Mouse (Mus musculus): Measurements from ENCODE around the gene Acap2. TPM values are rescaled to one million over a fixed set of nuclear protein-coding genes. Genes with fewer than 3 reads are reported as not detected.
A peak's percentile ranks its signal among the peaks of the same experiment; 100 is the strongest.

The Acap2 gene
- total and polyA plus RNA-seq, 2 experiments, result 4.4 to 12.7 TPM

- no peak overlapping the region for H3K9ac ChIP-seq (ENCODE audit: low read depth, low read length)
- no peaks in the 10 kb centered on the region for H3K79me2 ChIP-seq (ENCODE audit: control insufficient read depth, insufficient read depth, low read length)
- H3K4me1 ChIP-seq (ENCODE audit: control insufficient read depth, insufficient read depth, low read length), result no peaks in the 10 kb centered on the region
- peaks cover 18% of the 10 kb centered on the region; the same call in 1 of the 2 replicates for H3K36me3 ChIP-seq (ENCODE audit: control insufficient read depth, insufficient read depth, low read length)
- WGBS, result 93% methylated on average over 6 of the region's 6 CpGs
- DNase-seq (ENCODE audit: extremely low read depth, low read depth, low spot score), result no peak
- TF ChIP-seq POLR2A (IDR thresholded peaks at IDR 0.05; ENCODE audit: extremely low read depth, insufficient read depth, low read length) (no peak), CTCF (IDR thresholded peaks at IDR 0.05; ENCODE audit: low read depth, low read length) (no peak)
- H3K4me3 ChIP-seq (ENCODE audit: insufficient read depth, low read depth, low read length), result no peak overlapping the region
- no peak overlapping the region for H3K27ac ChIP-seq (replicated peaks; ENCODE audit: insufficient read depth, low read depth, low read length)
- no peaks in the 10 kb centered on the region for H3K27me3 ChIP-seq (ENCODE audit: control insufficient read depth, insufficient read depth, low read length)
Measured at GRCm38 (mm10) chr16:31094036-31094435, 107.0 kb downstream of the Acap2 start.

- TF ChIP-seq POLR2A (IDR thresholded peaks at IDR 0.05; ENCODE audit: extremely low read depth, insufficient read depth, low read length) (no peak), CTCF (IDR thresholded peaks at IDR 0.05; ENCODE audit: low read depth, low read length) (no peak)
- no peaks in the 10 kb centered on the region for H3K79me2 ChIP-seq (ENCODE audit: control insufficient read depth, insufficient read depth, low read length)
- H3K9ac ChIP-seq (ENCODE audit: low read depth, low read length), result no peak overlapping the region
- WGBS, result 95% methylated on average over 9 of the region's 9 CpGs
- H3K4me3 ChIP-seq (ENCODE audit: insufficient read depth, low read depth, low read length), result no peak overlapping the region
- H3K27ac ChIP-seq (replicated peaks; ENCODE audit: insufficient read depth, low read depth, low read length), result no peak overlapping the region
- no peaks in the 10 kb centered on the region for H3K27me3 ChIP-seq (ENCODE audit: control insufficient read depth, insufficient read depth, low read length)
- H3K36me3 ChIP-seq (ENCODE audit: control insufficient read depth, insufficient read depth, low read length), result peaks cover 17% of the 10 kb centered on the region; the same call in 1 of the 2 replicates
- H3K4me1 ChIP-seq (ENCODE audit: control insufficient read depth, insufficient read depth, low read length), result no peaks in the 10 kb centered on the region
- no peak for DNase-seq (ENCODE audit: extremely low read depth, low read depth, low spot score)
Measured at GRCm38 (mm10) chr16:31093186-31093585, 107.9 kb downstream of the Acap2 start.

- Histone ChIP-seq H3K4me3 (ENCODE audit: insufficient read depth, low read depth, low read length) (no peak overlapping the region), H3K79me2 (ENCODE audit: control insufficient read depth, insufficient read depth, low read length) (peaks cover 3% of the 10 kb centered on the region; the same call in 1 of the 2 replicates), H3K27ac (replicated peaks; ENCODE audit: insufficient read depth, low read depth, low read length) (no peak overlapping the region), H3K36me3 (ENCODE audit: control insufficient read depth, insufficient read depth, low read length) (no peaks in the 10 kb centered on the region), H3K27me3 (ENCODE audit: control insufficient read depth, insufficient read depth, low read length) (no peaks in the 10 kb centered on the region), H3K4me1 (ENCODE audit: control insufficient read depth, insufficient read depth, low read length) (peaks cover 3% of the 10 kb centered on the region; the same call in 1 of the 2 replicates), H3K9ac (ENCODE audit: low read depth, low read length) (no peak overlapping the region)
- DNase-seq (ENCODE audit: extremely low read depth, low read depth, low spot score), result no peak
- no peak for TF ChIP-seq CTCF (IDR thresholded peaks at IDR 0.05; ENCODE audit: low read depth, low read length)
- TF ChIP-seq POLR2A (IDR thresholded peaks at IDR 0.05; ENCODE audit: extremely low read depth, insufficient read depth, low read length), result no peak
- 85% methylated on average over 6 of the region's 6 CpGs for WGBS
Measured at GRCm38 (mm10) chr16:31081891-31082290, 119.2 kb downstream of the Acap2 start.

GRCm38 (mm10) chr16:31081125-31081664, 119.8 kb downstream of the Acap2 start, which contains the start of gene Xxylt1:
Xxylt1 (minus strand) TSS chr16:31081432.
- Histone ChIP-seq H3K79me2 (ENCODE audit: control insufficient read depth, insufficient read depth, low read length) (peaks cover 3% of the 10 kb centered on the region; the same call in 1 of the 2 replicates), H3K36me3 (ENCODE audit: control insufficient read depth, insufficient read depth, low read length) (no peaks in the 10 kb centered on the region), H3K4me3 (ENCODE audit: insufficient read depth, low read depth, low read length) (peak within 1 kb of the TSS; percentile 79), H3K27me3 (ENCODE audit: control insufficient read depth, insufficient read depth, low read length) (no peaks in the 10 kb centered on the region), H3K4me1 (ENCODE audit: control insufficient read depth, insufficient read depth, low read length) (peaks cover 3% of the 10 kb centered on the region; the same call in 1 of the 2 replicates), H3K9ac (ENCODE audit: low read depth, low read length) (peak within 1 kb of the TSS; percentile 85), H3K27ac (replicated peaks; ENCODE audit: insufficient read depth, low read depth, low read length) (peak within 1 kb of the TSS; percentile 54)
- peak; percentile 80 for DNase-seq (ENCODE audit: extremely low read depth, low read depth, low spot score)
- peak; percentile 57; the same call in 1 of the 2 replicates for TF ChIP-seq POLR2A (IDR thresholded peaks at IDR 0.05; ENCODE audit: extremely low read depth, insufficient read depth, low read length)
- peak; percentile 59 for TF ChIP-seq CTCF (IDR thresholded peaks at IDR 0.05; ENCODE audit: low read depth, low read length)
- WGBS, result 1% methylated on average over 54 of the region's 54 CpGs

DNA sequence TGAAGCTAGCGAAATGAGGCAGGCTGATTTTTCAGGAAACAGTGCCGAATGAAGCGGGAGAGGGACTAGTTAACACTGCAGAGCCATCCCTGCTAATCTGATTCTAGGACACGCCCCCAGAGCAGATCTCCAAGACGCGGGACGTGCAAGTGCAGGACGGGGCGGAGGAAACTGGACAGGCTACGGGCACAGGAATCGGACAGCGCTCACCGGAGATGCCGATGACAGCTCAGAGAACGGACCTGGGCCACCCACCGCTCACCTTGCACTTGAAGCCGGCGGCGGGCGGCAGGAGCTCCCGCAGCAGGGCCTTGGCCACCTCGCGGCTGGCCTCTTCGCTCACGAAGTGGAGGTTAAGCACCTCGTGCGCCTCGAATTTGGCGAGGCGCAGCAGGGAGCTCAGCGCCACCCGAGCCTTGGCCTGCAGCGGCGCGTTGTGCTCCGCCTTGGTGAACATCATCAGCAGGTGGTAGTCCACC, 120.4 kb downstream of the Acap2 start:
- Histone ChIP-seq H3K79me2 (ENCODE audit: control insufficient read depth, insufficient read depth, low read length) (peaks cover 3% of the 10 kb centered on the region; the same call in 1 of the 2 replicates), H3K4me3 (ENCODE audit: insufficient read depth, low read depth, low read length) (peak overlapping the region; percentile 79), H3K9ac (ENCODE audit: low read depth, low read length) (peak overlapping the region; percentile 85), H3K27me3 (ENCODE audit: control insufficient read depth, insufficient read depth, low read length) (no peaks in the 10 kb centered on the region), H3K27ac (replicated peaks; ENCODE audit: insufficient read depth, low read depth, low read length) (no peak overlapping the region), H3K36me3 (ENCODE audit: control insufficient read depth, insufficient read depth, low read length) (no peaks in the 10 kb centered on the region), H3K4me1 (ENCODE audit: control insufficient read depth, insufficient read depth, low read length) (peaks cover 3% of the 10 kb centered on the region; the same call in 1 of the 2 replicates)
- WGBS, result 1% methylated on average over 36 of the region's 36 CpGs
- TF ChIP-seq CTCF (IDR thresholded peaks at IDR 0.05; ENCODE audit: low read depth, low read length) (no peak), POLR2A (IDR thresholded peaks at IDR 0.05; ENCODE audit: extremely low read depth, insufficient read depth, low read length) (no peak)
- peak; percentile 67 for DNase-seq (ENCODE audit: extremely low read depth, low read depth, low spot score)

GRCm38 (mm10) chr16:31077396-31077795, 123.6 kb downstream of the Acap2 start:
- WGBS, result 96% methylated on average over 5 of the region's 5 CpGs
- Histone ChIP-seq H3K27ac (replicated peaks; ENCODE audit: insufficient read depth, low read depth, low read length) (no peak overlapping the region), H3K36me3 (ENCODE audit: control insufficient read depth, insufficient read depth, low read length) (no peaks in the 10 kb centered on the region), H3K79me2 (ENCODE audit: control insufficient read depth, insufficient read depth, low read length) (peaks cover 3% of the 10 kb centered on the region; the same call in 1 of the 2 replicates), H3K4me1 (ENCODE audit: control insufficient read depth, insufficient read depth, low read length) (peaks cover 3% of the 10 kb centered on the region; the same call in 1 of the 2 replicates), H3K4me3 (ENCODE audit: insufficient read depth, low read depth, low read length) (no peak overlapping the region), H3K27me3 (ENCODE audit: control insufficient read depth, insufficient read depth, low read length) (no peaks in the 10 kb centered on the region), H3K9ac (ENCODE audit: low read depth, low read length) (no peak overlapping the region)
- TF ChIP-seq POLR2A (IDR thresholded peaks at IDR 0.05; ENCODE audit: extremely low read depth, insufficient read depth, low read length) (no peak), CTCF (IDR thresholded peaks at IDR 0.05; ENCODE audit: low read depth, low read length) (no peak)
- no peak for DNase-seq (ENCODE audit: extremely low read depth, low read depth, low spot score)

Data from liver, adult 2 months (tissue).